Mouse (Mus musculus): Measurements from ENCODE around the gene Dcaf8.

Gene Dcaf8

GRCm38 (mm10) chr1:172198316-172198715 is 50.4 kb downstream of the Dcaf8 start:
- no peak for DNase-seq

DNA sequence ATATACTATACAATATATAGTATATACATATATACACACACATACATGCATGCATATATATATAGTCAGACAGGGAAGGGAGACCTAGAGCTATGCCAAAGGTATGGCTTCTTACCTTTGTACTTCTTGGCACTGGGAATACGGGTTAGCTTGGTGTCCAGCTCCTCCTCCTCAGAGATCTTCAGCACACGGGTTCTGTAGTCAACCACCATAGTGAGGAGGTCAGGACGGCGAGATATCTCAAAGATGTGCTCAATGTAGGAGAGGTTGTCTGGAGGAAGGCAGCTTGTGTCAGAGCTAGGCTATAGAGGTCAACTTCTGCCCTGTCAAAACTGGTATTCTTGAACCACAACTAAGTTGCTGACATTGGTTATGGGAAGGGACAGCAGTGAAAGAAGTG is 51.1 kb downstream of the Dcaf8 start:
- no peak for DNase-seq

GRCm38 (mm10) chr1:172200161-172200560 is 52.3 kb downstream of the Dcaf8 start:
- no peak for DNase-seq

GRCm38 (mm10) chr1:172200871-172201447 is 53.1 kb downstream of the Dcaf8 start:
- DNase-seq: peak; percentile 63

DNA sequence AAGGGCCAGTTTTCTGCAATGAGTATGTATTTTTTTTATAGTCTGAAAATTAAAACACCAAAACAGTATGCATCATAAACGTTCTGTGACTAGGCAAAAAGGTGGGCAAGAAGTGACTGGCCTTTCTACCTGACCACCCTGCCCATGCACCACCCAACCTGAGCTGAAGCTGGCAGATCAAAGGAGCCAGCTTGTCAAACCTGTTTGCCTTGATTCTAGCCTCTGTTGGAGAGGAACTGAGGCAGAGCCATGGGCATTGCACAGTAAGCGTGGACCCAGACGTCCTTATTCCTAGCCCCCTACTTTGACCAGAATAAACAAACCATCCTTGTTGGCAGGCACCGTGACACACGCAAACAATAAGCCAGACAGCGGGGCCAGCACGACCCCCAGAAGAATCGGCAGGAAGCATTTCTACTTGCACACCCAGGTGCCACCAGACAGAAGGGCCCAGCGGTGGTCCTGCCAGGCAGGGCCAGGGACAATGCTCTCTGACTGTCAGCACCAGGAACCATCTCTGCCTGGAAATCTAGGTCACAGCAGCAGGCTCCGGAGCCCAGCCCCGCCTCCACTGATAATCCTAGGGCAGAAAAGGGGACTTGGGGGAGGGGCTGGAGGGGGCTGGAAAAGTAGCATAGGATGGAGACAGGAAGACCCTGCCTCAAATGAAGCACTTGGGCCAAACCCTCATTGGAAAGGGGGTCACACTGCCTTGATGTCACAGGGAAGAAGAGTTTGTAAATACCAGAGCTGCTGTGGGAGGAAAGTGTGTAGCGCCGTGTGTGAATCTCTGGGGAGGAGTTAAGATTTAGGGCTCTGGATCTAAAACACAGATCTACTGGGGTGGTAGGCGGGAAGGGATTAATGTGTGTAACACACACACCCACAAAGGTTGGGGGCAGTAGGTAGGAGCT is 54.3 kb downstream of the Dcaf8 start:
- DNase-seq: peak; percentile 81

DNA sequence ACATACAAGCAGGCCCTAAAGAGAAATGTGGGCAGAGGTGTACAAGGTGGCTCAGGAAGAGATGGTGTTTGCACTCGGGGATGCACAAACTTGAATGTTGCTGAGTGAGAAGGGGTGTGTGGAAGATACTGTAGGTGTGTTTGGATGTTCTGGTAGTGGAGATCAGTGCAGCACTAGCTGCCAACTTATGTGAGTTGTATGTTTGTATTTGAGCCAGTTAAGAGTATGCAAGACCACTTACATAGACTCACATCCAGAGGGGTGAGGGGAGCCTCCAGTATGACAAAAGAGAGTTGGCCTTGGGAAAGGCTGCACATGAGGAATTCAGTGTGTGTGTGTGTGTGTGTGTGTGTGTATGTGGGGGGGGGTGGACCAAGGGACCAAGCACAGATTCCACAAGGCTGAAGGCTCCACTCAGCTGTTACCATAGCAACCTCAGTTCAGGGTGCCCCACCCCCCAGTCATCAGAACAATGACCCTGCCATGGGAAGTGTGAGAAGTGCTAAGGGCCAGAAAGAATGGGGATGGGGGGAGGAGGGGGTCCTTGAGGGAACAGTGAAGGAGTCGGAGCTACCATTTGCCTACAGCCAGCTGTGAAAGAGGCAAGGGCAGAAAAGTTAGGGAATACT is 55.1 kb downstream of the Dcaf8 start:
- DNase-seq: peak; percentile 37

DNA sequence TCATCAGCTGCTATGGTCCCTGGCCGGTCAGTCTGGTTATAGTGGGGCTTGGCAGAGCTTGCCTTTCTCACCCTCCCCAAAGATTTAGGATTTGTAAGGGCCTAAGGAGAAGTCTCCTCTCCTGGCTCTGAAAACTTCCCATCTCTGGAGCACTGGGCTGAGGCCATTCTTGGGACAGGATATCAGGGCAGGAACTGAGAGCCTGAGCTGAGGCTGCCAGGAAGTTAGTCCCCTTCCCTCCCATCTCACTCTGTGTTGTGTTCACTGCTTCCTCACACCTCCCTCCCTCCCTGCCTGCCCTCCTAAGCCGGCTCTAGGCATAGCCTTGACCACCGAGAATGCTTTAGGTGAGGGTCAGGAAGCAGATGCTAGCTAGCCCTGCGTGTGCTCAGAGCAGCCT is 55.7 kb downstream of the Dcaf8 start:
- peak; percentile 23 for DNase-seq

- peak; percentile 34 for DNase-seq
Measured at GRCm38 (mm10) chr1:172204033-172204813, 56.3 kb downstream of the Dcaf8 start.

- peak; percentile 65 for DNase-seq
Measured at GRCm38 (mm10) chr1:172204814-172205740, 57.2 kb downstream of the Dcaf8 start.

GRCm38 (mm10) chr1:172205741-172206087 is 57.8 kb downstream of the Dcaf8 start:
- DNase-seq: no peak

DNA sequence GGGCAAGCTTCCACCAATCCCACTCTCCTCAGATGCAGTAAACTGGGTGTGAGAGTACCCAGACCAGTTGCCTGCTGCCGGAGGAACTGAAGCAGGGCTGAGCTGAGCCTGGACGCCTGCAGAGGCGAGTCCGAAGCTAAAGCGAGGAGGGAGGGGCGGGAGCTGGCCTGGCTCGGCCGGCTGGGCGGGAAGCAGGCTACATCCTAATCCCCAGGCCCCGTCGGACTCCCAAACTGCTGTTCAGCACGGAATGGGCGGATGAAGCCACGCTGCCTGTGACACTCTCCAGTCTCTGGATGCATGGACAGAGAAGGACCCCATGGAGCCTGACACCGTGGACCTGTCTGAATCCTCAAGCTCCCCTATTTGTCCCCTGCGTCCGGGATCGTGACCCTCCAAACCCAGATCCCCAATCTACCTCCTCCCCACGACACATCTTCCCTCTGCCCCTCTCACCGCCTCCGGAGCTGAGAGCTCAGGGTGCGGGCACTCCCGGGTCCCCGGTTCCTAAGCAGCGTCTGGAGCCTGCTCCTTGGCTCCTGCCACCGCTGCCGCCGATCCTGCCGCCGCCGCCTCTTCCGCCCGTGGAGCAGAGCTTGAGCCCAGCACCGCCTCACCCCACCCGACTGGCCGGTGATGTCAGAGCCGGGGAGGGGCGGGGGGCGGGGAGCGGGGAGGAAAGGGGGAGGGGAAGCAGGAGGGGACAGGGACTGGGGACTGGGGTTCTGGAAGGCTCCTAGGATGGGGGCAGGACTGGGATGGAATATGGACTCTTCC is 58.4 kb downstream of the Dcaf8 start, which contains the start of gene Pea15a:
TSS of gene Pea15a (minus strand) at position 664 of the 777 bp plus-strand sequence.
- peak; percentile 86 for DNase-seq

GRCm38 (mm10) chr1:172207111-172207584 is 59.3 kb downstream of the Dcaf8 start:
- peak; percentile 60 for DNase-seq

DNA sequence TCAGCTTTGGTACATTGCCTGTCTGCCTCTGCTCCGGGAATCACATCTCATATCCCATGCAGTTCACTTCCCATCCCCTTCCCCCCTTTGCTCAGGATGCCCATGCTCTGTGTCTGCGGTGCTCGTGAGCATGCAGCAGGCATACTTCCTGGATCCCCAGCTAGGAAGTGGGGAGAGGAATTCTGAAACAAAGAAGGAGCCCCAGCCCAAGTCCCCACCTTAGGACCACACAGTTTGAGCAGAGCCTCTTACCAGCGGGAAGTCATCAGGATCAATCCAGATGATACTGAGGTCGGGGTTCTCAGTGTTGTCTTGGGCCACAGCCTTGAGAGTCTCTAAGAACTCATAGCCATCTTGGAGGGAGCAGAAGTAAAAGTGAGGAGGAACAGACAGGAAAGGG is 64.9 kb downstream of the Dcaf8 start:
- no peak for DNase-seq

DNA sequence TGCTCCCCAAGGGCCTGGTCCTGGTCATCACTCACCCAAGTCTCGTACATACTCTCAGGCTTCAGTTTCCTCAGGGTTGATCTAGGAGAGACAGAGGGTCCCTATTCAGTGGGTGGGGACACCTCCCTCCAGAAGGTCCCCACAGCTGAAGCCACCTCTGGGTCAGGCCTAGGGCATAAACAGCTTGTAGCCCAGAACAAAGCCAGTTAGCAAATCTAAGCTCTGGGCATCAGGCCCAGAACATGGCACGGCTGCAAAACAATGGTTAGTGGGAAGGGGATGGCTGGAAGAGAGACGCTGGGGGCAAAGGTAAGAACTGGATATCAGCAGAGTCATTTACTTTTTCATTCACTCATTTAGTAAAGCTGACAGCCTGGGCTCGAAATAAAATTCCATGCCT is 65.9 kb downstream of the Dcaf8 start:
- DNase-seq: no peak

- no peak for DNase-seq
Measured at GRCm38 (mm10) chr1:172214748-172215147, 66.9 kb downstream of the Dcaf8 start.

GRCm38 (mm10) chr1:172217148-172217547 is 69.3 kb downstream of the Dcaf8 start:
- peak; percentile 87 for DNase-seq

DNA sequence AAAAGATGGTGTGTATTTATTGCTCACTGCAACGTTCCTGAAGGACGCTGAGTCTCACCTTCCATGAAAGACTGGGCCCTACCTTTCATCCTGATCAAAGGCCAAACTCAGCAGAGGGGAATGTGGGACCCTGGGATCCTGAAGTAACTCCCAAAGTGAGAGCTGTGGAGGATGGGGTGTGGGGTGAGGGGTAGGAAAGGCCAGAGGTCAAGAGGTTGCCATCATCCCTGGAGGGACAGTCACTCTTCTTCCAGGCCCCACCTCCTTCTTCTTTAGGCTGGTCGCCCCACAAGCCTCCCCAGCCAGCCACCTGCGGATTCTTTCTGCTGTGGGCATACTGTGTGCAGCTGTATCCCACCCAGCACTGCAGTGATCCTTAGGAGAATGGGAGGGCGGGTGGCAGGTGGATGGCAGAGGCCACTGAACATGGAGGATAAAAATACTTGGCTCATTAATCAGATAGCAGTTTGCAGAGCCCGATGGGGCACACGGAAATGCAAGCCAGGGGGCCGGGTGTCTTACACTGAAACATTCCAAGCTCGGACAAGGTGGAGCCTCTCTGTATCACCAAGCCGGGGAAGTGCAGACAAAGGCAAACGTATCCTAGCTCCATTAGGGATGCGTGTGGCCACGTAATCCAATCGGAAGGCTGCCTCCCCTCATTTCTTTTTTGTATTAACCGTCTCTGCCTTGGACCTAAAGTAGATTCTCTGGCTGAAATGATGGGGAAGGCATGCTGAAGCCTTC is 70.5 kb downstream of the Dcaf8 start:
- DNase-seq: no peak

DNA sequence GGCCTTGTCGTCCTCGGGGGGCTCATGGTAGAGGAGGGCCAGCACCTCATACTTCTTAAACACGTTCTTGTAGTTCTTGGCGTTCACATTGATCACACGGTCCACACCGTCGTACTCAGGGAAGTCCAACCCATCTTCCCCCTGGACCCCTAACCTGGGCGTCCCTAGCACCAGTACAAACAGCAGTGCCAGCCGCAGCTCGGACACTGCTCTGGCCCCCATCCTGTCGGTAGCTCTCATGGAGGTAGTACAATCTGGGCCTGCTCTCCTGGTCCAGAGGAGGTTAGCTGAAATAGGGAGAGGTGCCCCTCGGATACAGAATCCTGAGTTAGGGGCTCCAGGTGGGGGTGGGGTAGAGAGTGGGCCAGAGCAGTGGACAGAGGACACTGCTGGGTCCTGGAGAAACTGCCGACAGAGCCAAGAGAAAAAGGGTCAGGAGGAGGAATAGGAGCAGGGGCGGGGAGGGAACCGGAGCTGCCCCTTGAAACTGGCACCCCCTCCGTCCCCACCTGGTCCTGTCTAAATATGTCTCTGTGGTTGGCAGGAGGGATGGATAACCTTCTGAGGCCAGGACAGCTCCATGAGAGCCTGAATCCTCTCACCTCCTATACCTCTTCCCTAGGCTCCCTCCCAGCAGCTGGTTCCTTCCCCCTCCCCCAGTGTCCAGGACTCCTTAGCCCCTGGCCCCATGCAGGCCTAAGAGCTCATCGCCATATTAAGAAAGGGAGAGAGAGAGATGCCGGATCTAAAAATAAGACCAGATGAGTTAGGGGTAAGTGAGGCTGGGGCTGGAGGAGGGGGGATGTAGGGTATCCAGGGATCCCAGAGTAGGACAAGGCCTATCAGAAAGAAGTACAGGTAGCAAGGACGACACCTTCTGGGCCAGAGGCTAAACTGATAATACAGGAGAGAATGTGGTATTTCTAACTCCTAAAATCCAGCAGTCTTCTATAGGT is 71.8 kb downstream of the Dcaf8 start, which contains the start of gene Casq1:
TSS of gene Casq1 (minus strand) at position 418 of the 956 bp plus-strand sequence.
- no peak for DNase-seq

DNA sequence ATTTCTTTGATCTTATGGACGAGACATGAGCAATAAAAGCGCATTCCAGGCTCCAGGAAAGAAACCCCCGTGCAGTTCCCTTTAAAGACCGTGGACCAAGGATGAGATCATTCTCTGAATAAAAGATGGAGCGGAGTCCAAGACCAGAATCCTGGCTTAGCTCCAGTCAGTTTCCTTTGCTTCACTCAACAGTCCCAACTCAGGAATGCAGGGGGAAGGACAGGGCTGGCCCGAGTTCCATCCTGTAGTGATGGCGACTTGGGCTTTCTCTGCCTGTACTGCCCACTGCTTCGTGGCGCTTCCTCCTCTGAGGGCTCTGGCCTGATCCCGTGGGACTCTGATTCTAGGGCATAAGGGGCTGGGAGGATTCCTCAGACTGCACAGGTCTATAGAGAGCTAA is 72.5 kb downstream of the Dcaf8 start:
- DNase-seq: no peak
